Mouse (Mus musculus): Measurements from ENCODE around the gene Btbd10. TPM values are rescaled to one million over a fixed set of nuclear protein-coding genes. Genes with fewer than 3 reads are reported as not detected.
A peak's percentile ranks its signal among the peaks of the same experiment; 100 is the strongest.

Gene Btbd10
- polyA plus RNA-seq, 1 experiment from 2014 or later, result 14.5 TPM

DNA sequence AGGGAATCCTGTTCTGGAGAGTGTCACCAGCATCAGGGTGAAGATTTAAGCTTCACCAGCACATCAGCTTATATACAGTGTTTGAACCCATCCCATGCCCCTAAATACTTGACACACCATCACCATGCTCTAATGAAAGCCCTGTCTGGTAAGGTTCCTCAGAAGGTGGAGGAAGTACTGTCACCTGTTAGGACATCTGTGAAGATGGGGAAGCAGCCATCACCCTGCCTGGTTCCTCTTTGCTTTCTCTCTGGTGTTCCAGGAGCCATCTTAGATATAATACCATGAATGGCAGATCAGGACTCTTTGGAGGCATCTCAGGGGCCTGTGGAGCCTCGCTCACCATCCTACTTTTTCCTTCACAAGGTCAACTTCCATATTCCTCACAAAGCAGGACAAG is 3.5 kb upstream of the Btbd10 start:
- Histone ChIP-seq H3K4me3 (ENCODE audit: low read length) (no peak overlapping the region), H3K36me3 (ENCODE audit: control insufficient read depth, insufficient read depth, low read length) (no peaks in the 10 kb centered on the region), H3K4me1 (ENCODE audit: control insufficient read depth, insufficient read depth, low read length) (peaks cover 6% of the 10 kb centered on the region), H3K27me3 (replicated peaks; ENCODE audit: control insufficient read depth, insufficient read depth, low read length) (no peaks in the 10 kb centered on the region), H3K27ac (ENCODE audit: low read length) (no peak overlapping the region), H3K9ac (ENCODE audit: low read depth, low read length) (no peak overlapping the region), H3K4me2 (ENCODE audit: low read depth, low read length) (no peak overlapping the region), H3K9me3 (ENCODE audit: control insufficient read depth, low read length) (no peaks in the 10 kb centered on the region)
- ATAC-seq, result no peak
- 79% methylated on average over 1 of the region's 1 CpGs for WGBS

DNA sequence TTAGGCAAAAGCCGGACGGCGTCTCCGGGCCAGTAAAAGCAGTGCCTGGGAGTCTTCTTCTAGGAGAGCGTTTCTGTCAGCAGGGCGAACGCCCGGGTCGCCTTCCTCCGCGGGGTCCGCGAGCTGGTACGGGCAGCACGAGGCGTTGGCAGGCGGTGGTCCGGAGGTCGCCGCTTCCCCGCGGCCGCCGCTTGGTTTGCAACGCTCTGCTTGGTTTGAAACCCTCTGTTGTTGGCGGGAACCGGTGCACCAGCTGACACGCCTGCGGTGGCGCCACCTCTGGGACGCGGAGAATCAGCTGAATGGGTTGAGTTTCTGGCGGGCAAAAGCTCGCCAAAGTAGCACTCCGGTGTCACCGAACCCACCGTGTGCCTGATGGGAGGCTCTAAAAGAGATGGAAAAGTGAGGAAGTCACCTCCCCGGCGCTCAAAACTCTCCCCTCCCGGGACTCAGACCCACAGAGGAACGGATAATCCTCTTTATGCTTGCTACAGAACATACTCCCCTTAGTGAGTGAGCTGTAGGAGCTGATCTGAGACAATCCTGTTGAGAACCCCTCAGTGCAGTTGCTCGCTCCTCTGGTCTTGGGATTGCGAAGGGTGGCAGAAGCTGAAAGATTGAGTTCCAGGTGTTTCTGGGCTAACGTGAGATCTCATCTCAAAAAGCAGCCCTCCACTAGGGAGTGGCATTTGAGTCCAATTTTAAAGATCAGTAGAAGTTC is 588 bp upstream of the Btbd10 start:
- Histone ChIP-seq H3K36me3 (ENCODE audit: control insufficient read depth, insufficient read depth, low read length) (no peaks in the 10 kb centered on the region), H3K9me3 (ENCODE audit: control insufficient read depth, low read length) (no peaks in the 10 kb centered on the region), H3K9ac (ENCODE audit: low read depth, low read length) (peak overlapping the region; percentile 88), H3K4me2 (ENCODE audit: low read depth, low read length) (peak overlapping the region; percentile 94), H3K4me1 (ENCODE audit: control insufficient read depth, insufficient read depth, low read length) (peaks cover 6% of the 10 kb centered on the region), H3K27me3 (replicated peaks; ENCODE audit: control insufficient read depth, insufficient read depth, low read length) (no peaks in the 10 kb centered on the region), H3K27ac (ENCODE audit: low read length) (peak overlapping the region; percentile 89), H3K4me3 (ENCODE audit: low read length) (peak overlapping the region; percentile 95)
- WGBS, result under 1% methylated on average over 44 of the region's 44 CpGs
- ATAC-seq, result peak; percentile 88

DNA sequence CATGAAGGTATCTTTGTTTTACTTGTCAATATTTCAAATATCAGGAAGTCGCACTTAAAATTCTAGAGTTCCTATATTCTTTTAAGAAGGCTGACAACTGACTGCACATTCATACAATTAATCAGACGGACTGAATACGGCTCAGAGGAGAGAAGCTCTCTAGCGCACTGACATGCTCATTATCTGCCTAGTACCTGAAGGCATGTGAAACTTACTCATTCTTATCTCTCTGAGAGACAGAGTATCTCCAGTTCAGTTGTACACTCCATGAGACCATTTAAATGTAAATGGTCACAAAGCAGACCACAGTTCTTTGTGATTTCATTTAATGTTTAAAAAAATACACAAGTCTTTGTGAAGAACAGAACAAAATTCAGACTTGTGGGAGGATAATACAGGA is 1.8 kb downstream of the Btbd10 start:
- no peak for ATAC-seq
- no peaks in the 10 kb centered on the region for H3K9me3 ChIP-seq (ENCODE audit: control insufficient read depth, low read length)
- no peaks in the 10 kb centered on the region for H3K36me3 ChIP-seq (ENCODE audit: control insufficient read depth, insufficient read depth, low read length)
- H3K27me3 ChIP-seq (replicated peaks; ENCODE audit: control insufficient read depth, insufficient read depth, low read length), result no peaks in the 10 kb centered on the region
- no peak overlapping the region for H3K4me2 ChIP-seq (ENCODE audit: low read depth, low read length)
- no peak overlapping the region for H3K9ac ChIP-seq (ENCODE audit: low read depth, low read length)
- H3K4me3 ChIP-seq (ENCODE audit: low read length), result no peak overlapping the region
- H3K4me1 ChIP-seq (ENCODE audit: control insufficient read depth, insufficient read depth, low read length), result peaks cover 6% of the 10 kb centered on the region
- no peak overlapping the region for H3K27ac ChIP-seq (ENCODE audit: low read length)
- 75% methylated on average over 4 of the region's 4 CpGs for WGBS

DNA sequence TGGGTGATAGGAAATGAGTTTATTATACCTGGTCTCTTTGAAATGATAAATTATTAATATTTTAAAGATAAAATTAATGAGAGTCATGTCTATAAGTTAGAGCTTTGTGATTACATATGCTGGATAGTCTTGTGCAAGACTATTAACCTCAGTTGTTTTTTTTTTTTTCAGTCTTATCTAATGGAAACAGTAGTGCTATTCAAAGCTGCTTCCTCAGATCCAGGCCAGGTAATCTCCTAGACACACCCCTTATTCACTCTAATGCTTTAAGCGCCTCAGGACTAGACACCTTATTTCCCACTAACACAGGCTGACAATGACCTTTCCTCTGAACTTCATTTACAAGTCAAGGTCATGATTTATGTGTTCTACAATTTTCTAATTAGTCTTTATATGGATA is 20.1 kb downstream of the Btbd10 start:
- WGBS, result 61% methylated on average over 1 of the region's 1 CpGs

DNA sequence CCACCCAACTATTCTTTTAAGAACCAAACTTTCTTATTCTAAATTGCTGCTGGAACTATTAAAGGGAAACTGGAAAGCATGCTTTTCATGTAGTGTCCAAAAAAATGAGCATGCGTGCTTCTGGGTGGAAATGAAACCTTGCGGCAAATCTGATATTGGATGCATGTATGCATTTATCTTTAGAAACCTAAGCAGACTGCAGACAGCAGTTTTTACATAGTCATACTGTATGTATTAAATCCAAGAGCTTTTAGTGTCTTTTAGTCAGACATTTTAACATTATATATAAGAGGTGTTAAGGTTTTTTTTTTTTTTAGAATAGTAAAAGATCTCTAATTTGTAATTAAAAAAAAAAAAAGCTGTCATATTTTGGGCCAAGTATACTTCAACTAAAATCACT is 21.5 kb downstream of the Btbd10 start:
- Histone ChIP-seq H3K4me3 (ENCODE audit: low read length) (no peak overlapping the region), H3K9ac (ENCODE audit: low read depth, low read length) (no peak overlapping the region), H3K27me3 (replicated peaks; ENCODE audit: control insufficient read depth, insufficient read depth, low read length) (no peaks in the 10 kb centered on the region), H3K4me1 (ENCODE audit: control insufficient read depth, insufficient read depth, low read length) (no peaks in the 10 kb centered on the region), H3K36me3 (ENCODE audit: control insufficient read depth, insufficient read depth, low read length) (no peaks in the 10 kb centered on the region), H3K27ac (ENCODE audit: low read length) (no peak overlapping the region), H3K9me3 (ENCODE audit: control insufficient read depth, low read length) (no peaks in the 10 kb centered on the region), H3K4me2 (ENCODE audit: low read depth, low read length) (no peak overlapping the region)
- no peak for ATAC-seq
- WGBS, result 92% methylated on average over 2 of the region's 2 CpGs

More for the DNA sequence above, 20.1 kb downstream of the Btbd10 start:
- H3K4me2 ChIP-seq (ENCODE audit: low read depth, low read length), result no peak overlapping the region
- no peaks in the 10 kb centered on the region for H3K9me3 ChIP-seq (ENCODE audit: control insufficient read depth, low read length)
- H3K4me1 ChIP-seq (ENCODE audit: control insufficient read depth, insufficient read depth, low read length), result no peaks in the 10 kb centered on the region
- H3K27ac ChIP-seq (ENCODE audit: low read length), result no peak overlapping the region
- no peaks in the 10 kb centered on the region for H3K36me3 ChIP-seq (ENCODE audit: control insufficient read depth, insufficient read depth, low read length)
- no peak overlapping the region for H3K9ac ChIP-seq (ENCODE audit: low read depth, low read length)
- no peak overlapping the region for H3K4me3 ChIP-seq (ENCODE audit: low read length)
- ATAC-seq, result peak; percentile 70
- H3K27me3 ChIP-seq (replicated peaks; ENCODE audit: control insufficient read depth, insufficient read depth, low read length), result no peaks in the 10 kb centered on the region

DNA sequence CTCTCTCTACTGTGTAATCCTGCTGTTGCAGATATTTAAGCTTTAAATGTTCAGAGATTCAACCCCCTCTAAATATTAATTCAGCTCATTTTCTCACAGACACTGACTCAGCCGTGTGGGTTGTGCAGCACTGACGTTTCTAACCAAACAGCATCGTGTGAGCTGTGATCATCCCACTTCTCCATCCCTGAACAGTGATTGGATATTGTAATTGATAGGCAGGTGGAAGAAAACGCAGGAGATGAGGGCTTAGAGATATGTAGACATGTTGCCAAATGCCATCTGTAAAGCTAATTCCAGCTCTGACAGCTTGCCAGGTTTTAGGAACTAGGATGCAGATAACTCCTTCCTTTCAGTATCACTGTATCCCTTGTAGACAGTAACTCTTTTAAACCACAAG is 21.9 kb downstream of the Btbd10 start:
- WGBS, result 45% methylated on average over 4 of the region's 4 CpGs
- ATAC-seq, result no peak

DNA sequence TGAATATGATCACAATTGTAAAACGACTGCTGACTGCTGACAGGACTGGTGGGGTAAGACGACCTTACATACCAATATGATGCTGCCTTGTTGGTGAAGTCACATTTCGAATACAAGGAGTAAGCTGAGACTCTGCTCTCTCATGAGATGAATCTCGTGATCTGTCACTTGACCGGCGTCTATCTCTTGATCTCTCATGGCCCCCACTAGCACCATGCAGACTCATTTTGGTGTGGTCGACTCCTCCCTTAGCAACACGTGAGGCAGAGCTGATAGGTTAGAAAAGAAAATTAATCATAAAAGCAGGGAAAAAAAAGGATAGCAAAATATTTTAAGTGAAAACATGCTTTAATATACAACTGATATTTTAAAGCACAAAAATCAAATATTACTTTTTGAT is 33.9 kb downstream of the Btbd10 start:
- Histone ChIP-seq H3K9ac (ENCODE audit: low read depth, low read length) (no peak overlapping the region), H3K9me3 (ENCODE audit: control insufficient read depth, low read length) (no peaks in the 10 kb centered on the region), H3K4me1 (ENCODE audit: control insufficient read depth, insufficient read depth, low read length) (no peaks in the 10 kb centered on the region), H3K27me3 (replicated peaks; ENCODE audit: control insufficient read depth, insufficient read depth, low read length) (no peaks in the 10 kb centered on the region), H3K4me2 (ENCODE audit: low read depth, low read length) (no peak overlapping the region), H3K36me3 (ENCODE audit: control insufficient read depth, insufficient read depth, low read length) (no peaks in the 10 kb centered on the region), H3K4me3 (ENCODE audit: low read length) (no peak overlapping the region), H3K27ac (ENCODE audit: low read length) (no peak overlapping the region)
- WGBS, result 89% methylated on average over 8 of the region's 8 CpGs
- ATAC-seq, result no peak

More for the DNA sequence above, 21.9 kb downstream of the Btbd10 start:
- Histone ChIP-seq H3K36me3 (ENCODE audit: control insufficient read depth, insufficient read depth, low read length) (no peaks in the 10 kb centered on the region), H3K4me1 (ENCODE audit: control insufficient read depth, insufficient read depth, low read length) (no peaks in the 10 kb centered on the region), H3K9me3 (ENCODE audit: control insufficient read depth, low read length) (no peaks in the 10 kb centered on the region), H3K4me3 (ENCODE audit: low read length) (no peak overlapping the region), H3K27me3 (replicated peaks; ENCODE audit: control insufficient read depth, insufficient read depth, low read length) (no peaks in the 10 kb centered on the region), H3K27ac (ENCODE audit: low read length) (no peak overlapping the region), H3K4me2 (ENCODE audit: low read depth, low read length) (no peak overlapping the region), H3K9ac (ENCODE audit: low read depth, low read length) (no peak overlapping the region)

DNA sequence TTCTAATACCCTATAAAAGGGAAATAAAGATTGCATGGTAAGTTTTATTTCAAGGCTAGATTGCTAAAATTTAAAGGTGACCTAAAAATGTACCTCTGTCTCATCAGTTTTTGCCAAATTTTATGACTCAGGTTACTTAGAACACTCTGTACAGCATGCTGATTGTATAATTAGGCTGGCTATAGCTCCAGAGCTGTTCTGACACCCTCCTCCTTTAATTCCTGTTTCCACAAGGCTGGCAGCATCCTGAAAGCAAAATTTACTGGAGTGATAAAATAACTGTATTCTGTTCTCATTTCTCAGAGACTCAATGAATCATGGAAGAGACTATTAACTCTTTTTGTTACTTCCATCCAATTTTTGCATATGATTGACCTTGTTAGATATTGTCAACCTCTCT is 35.2 kb downstream of the Btbd10 start:
- Histone ChIP-seq H3K9ac (ENCODE audit: low read depth, low read length) (no peak overlapping the region), H3K4me1 (ENCODE audit: control insufficient read depth, insufficient read depth, low read length) (no peaks in the 10 kb centered on the region), H3K27me3 (replicated peaks; ENCODE audit: control insufficient read depth, insufficient read depth, low read length) (no peaks in the 10 kb centered on the region), H3K4me3 (ENCODE audit: low read length) (no peak overlapping the region), H3K27ac (ENCODE audit: low read length) (no peak overlapping the region), H3K9me3 (ENCODE audit: control insufficient read depth, low read length) (no peaks in the 10 kb centered on the region), H3K36me3 (ENCODE audit: control insufficient read depth, insufficient read depth, low read length) (no peaks in the 10 kb centered on the region), H3K4me2 (ENCODE audit: low read depth, low read length) (no peak overlapping the region)
- no peak for ATAC-seq

DNA sequence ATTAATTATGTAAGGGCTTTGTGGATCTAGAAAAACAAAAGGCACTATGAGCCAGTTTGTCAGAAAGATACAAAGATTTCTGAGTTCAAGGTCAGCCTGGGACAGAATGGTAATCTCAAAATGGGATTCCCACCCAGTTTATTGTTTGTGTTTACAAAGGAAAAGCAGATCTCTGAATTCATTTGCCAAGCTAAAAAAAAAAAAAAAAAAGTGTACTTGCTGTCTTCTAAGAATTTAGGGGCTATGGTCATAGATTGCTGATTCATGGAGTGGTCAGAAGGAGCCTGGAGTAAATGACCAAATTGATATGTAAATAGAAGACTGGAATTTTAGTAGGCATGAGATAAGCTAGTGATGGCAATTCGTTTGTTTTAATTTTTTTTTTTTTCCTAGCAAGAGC is 49.1 kb downstream of the Btbd10 start:
- H3K4me3 ChIP-seq (ENCODE audit: low read length), result no peak overlapping the region
- no peaks in the 10 kb centered on the region for H3K36me3 ChIP-seq (ENCODE audit: control insufficient read depth, insufficient read depth, low read length)
- 55% methylated on average over 1 of the region's 1 CpGs for whole genome bisulfite sequencing
- no peak overlapping the region for H3K27ac ChIP-seq (ENCODE audit: low read length)
- H3K4me1 ChIP-seq (ENCODE audit: control insufficient read depth, insufficient read depth, low read length), result no peaks in the 10 kb centered on the region
- no peak for ATAC-seq
- H3K27me3 ChIP-seq (replicated peaks; ENCODE audit: control insufficient read depth, insufficient read depth, low read length), result no peaks in the 10 kb centered on the region
- H3K9me3 ChIP-seq (ENCODE audit: control insufficient read depth, low read length), result no peaks in the 10 kb centered on the region
- H3K4me2 ChIP-seq (ENCODE audit: low read depth, low read length), result no peak overlapping the region
- no peak overlapping the region for H3K9ac ChIP-seq (ENCODE audit: low read depth, low read length)

DNA sequence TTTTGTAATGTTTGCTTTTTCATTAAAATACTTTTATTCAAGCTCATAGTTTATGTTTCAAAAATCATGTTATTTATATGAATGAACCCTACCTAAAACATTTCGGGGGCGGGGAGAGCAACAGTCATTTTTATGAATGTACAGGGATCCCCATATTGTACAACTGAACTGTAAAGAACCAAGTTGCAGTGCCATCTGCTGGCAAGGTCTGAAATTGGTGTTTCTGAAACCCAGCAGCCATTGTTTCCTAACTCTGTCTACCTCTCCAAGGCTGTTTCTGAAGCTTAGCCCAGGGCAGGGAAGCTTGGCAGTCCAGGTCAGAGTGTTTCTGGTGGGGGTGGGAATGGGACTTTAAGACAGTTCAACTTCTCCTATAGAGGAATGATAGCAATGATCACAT is 57.4 kb downstream of the Btbd10 start:
- H3K36me3 ChIP-seq (ENCODE audit: control insufficient read depth, insufficient read depth, low read length), result no peaks in the 10 kb centered on the region
- no peaks in the 10 kb centered on the region for H3K9me3 ChIP-seq (ENCODE audit: control insufficient read depth, low read length)
- ATAC-seq, result no peak
- H3K4me3 ChIP-seq (ENCODE audit: low read length), result no peak overlapping the region
- 18% methylated on average over 2 of the region's 2 CpGs for WGBS
- no peaks in the 10 kb centered on the region for H3K4me1 ChIP-seq (ENCODE audit: control insufficient read depth, insufficient read depth, low read length)
- H3K9ac ChIP-seq (ENCODE audit: low read depth, low read length), result no peak overlapping the region
- H3K27ac ChIP-seq (ENCODE audit: low read length), result no peak overlapping the region
- H3K27me3 ChIP-seq (replicated peaks; ENCODE audit: control insufficient read depth, insufficient read depth, low read length), result no peaks in the 10 kb centered on the region
- H3K4me2 ChIP-seq (ENCODE audit: low read depth, low read length), result no peak overlapping the region
